8 mouse cellular contexts compared by ENCODE assay signal in genomic region chr11:84525421-84526274, GRCm38 (mm10). TPM values are rescaled to one million over a fixed set of nuclear protein-coding genes. Genes with fewer than 3 reads are reported as not detected.
DNase-seq lines count a peak whose midpoint lies in the region; ATAC-seq lines count a peak whose summit lies in the region.

Lhx1 (minus strand) TSS chr11:84525535.

- no peaks in the 10 kb centered on the region for H3K9me3 ChIP-seq in embryonic facial prominence, embryonic 15.5 days (replicated peaks)
- H3K9me3 ChIP-seq in intestine, embryonic 16.5 days (ENCODE audit: control insufficient read depth, low read length): 0 out of 2 replicates have a peak, but pooled peaks cover 2% of the 10 kb centered on the region
- no peaks in the 10 kb centered on the region for H3K9me3 ChIP-seq in midbrain, embryonic 10.5 days (replicated peaks)

- peak; percentile 26 for DNase-seq in adrenal gland, postnatal 10 days
- no peak for DNase-seq in adrenal gland, adult 18-20 months (ENCODE audit: low spot score in 2 of 2)
- peak; percentile 31 for DNase-seq in adrenal gland, postnatal 25 days
- DNase-seq in midbrain, embryonic 10.5 days (ENCODE audit: low spot score): peak; percentile 90
- no peak for DNase-seq in T-cell, adult 2 months (ENCODE audit: low spot score)
- DNase-seq in gastrocnemius, postnatal 25 days: no peak

- H3K4me1 ChIP-seq in embryonic facial prominence, embryonic 15.5 days: peaks cover 50% of the 10 kb centered on the region
- peaks cover 15% of the 10 kb centered on the region for H3K4me1 ChIP-seq in intestine, embryonic 16.5 days (ENCODE audit: control insufficient read depth, insufficient read depth, low read length)
- peaks cover 48% of the 10 kb centered on the region for H3K4me1 ChIP-seq in midbrain, embryonic 10.5 days

- H3K4me2 ChIP-seq in embryonic facial prominence, embryonic 15.5 days (replicated peaks): peak within 1 kb of the TSS; percentile 77
- H3K4me2 ChIP-seq in intestine, embryonic 16.5 days (ENCODE audit: low read depth, low read length): peak within 1 kb of the TSS; percentile 68

- under 1% methylated on average over 64 of the region's 64 CpGs for WGBS in embryonic facial prominence, embryonic 15.5 days
- under 1% methylated on average over 64 of the region's 64 CpGs for WGBS in intestine, embryonic 16.5 days
- WGBS in midbrain, embryonic 10.5 days: under 1% methylated on average over 64 of the region's 64 CpGs

- H3K27ac ChIP-seq in embryonic facial prominence, embryonic 15.5 days (replicated peaks): no peak within 1 kb of the TSS
- no peak within 1 kb of the TSS for H3K27ac ChIP-seq in intestine, embryonic 16.5 days (ENCODE audit: low read length)
- peak within 1 kb of the TSS; percentile 61 for H3K27ac ChIP-seq in midbrain, embryonic 10.5 days (replicated peaks)

- H3K9ac ChIP-seq in embryonic facial prominence, embryonic 15.5 days: no peak within 1 kb of the TSS
- 0 out of 2 replicates have a peak within 1 kb of the TSS, but pooled peaks have one; percentile 25 for H3K9ac ChIP-seq in intestine, embryonic 16.5 days (ENCODE audit: low read depth, low read length)

- peaks cover 98% of the 10 kb centered on the region for H3K27me3 ChIP-seq in embryonic facial prominence, embryonic 15.5 days
- peaks cover 98% of the 10 kb centered on the region for H3K27me3 ChIP-seq in intestine, embryonic 16.5 days (replicated peaks; ENCODE audit: control insufficient read depth, insufficient read depth, low read length)
- H3K27me3 ChIP-seq in midbrain, embryonic 10.5 days (ENCODE audit: low read depth, poor library complexity, severe bottlenecking): peaks cover 100% of the 10 kb centered on the region

- no peak for ATAC-seq in embryonic facial prominence, embryonic 15.5 days (ENCODE audit: insufficient number of reproducible peaks, low FRiP score, low TSS enrichment, low read depth)
- ATAC-seq in intestine, embryonic 16.5 days: peak; percentile 31; the same call in 1 of the 2 replicates

- peak within 1 kb of the TSS; percentile 43 for H3K4me3 ChIP-seq in embryonic facial prominence, embryonic 15.5 days (replicated peaks)
- H3K4me3 ChIP-seq in intestine, embryonic 16.5 days (ENCODE audit: low read length): peak within 1 kb of the TSS; percentile 54
- H3K4me3 ChIP-seq in midbrain, embryonic 10.5 days: peak within 1 kb of the TSS; percentile 65

- H3K36me3 ChIP-seq in embryonic facial prominence, embryonic 15.5 days: no peaks in the 10 kb centered on the region
- no peaks in the 10 kb centered on the region for H3K36me3 ChIP-seq in intestine, embryonic 16.5 days (ENCODE audit: control insufficient read depth, insufficient read depth, low read length)
- no peaks in the 10 kb centered on the region for H3K36me3 ChIP-seq in midbrain, embryonic 10.5 days

RNA-seq across cellular contexts. Expression of gene Lhx1, which starts in this region (rescaled TPM):
- total RNA-seq in adrenal gland, postnatal 10 days (2021): under 1 TPM in 1 of 2 experiments, not detected in 1; 0.15 TPM
- not detected for total RNA-seq in adrenal gland, adult 18-20 months (2021)
- total RNA-seq in adrenal gland, postnatal 25 days (2021): not detected in 2 replicates
- 0.13 and 0.15 TPM in 2 replicates for polyA plus RNA-seq in embryonic facial prominence, embryonic 15.5 days (2015; fragmentation: Nextera tagmentation; extraction: Ambion mirVana)
- polyA plus RNA-seq in intestine, embryonic 16.5 days (2015; fragmentation: Nextera tagmentation; extraction: Ambion mirVana): 0.12 and 0.18 TPM in 2 replicates
- polyA plus RNA-seq in midbrain, embryonic 10.5 days (2016; fragmentation: Nextera tagmentation; extraction: Ambion mirVana): 5.5 and 19.7 TPM in 2 replicates
- not detected for total RNA-seq in gastrocnemius, postnatal 25 days (2021)

Comparison
In these comparisons a context has a peak if more than half of its experiments do, and no peak if none do; other contexts are left out.
1. Peak in DNase-seq in adrenal gland, postnatal 10 days; RNA of the gene not detected or under 1 TPM.
2. Peak in DNase-seq in adrenal gland, postnatal 25 days; RNA of the gene not detected or under 1 TPM.
3. Peak in ATAC-seq, H3K4me3 ChIP-seq, H3K9ac ChIP-seq and H3K4me2 ChIP-seq in intestine, embryonic 16.5 days; RNA of the gene not detected or under 1 TPM.